In the genomic region with DNA sequence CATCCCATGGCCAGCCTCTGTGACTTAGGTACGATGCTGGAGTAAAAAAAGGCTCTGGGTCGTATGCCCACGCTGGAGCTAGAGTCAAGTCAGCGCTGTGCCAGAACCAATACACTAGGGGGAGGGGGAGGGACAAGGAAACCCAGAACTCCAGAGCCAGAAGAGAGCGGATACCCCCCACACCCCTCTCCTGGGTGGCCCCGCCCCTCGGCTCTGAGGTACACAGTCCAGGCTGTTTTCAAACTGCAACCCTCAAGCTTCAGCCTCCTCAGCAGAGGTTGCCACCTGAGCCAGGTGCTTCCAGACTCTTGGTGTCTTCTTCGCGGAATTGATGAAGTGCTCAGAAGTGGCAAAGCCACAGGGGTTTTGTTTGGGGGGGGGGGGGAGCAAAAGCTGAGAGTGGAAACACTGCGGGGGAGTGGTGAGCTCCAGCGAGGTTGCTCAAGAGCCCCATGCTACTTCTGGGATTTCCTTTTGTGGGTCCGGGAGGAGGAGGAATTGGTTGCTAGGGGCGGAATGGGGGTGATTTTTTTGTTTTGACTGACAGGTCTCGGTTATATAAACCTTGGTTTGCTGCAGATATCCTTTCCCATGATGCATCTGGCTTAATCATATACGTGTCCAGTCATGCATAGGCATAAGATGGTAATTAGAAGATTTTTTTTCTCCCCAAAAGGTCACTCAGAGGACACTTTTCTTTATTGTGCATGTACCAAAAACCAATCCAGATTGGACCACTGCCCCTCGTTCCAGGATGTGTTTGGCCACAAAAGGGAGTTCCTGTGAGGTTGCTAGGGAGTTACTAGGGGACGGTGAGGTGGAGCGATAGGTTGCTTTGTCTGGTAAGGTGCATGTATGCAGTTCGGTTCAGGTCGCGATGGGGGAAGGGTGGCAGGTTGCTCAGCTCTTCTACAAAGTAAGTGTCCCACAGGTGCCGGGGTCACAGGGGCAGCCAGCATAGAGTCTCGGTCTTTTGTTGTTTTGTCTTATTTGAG, we compare ENCODE assay signal across 13 mouse cellular contexts.
DNase-seq lines count a peak whose midpoint lies in the region; ATAC-seq and TF ChIP-seq lines count a peak whose summit lies in the region.
"Had no signal": no experiment of that assay in that cellular context is flagged by ENCODE, and none has a peak within 500 bp of the region (broad histone marks: within the 10 kb centered on the region; RNA-seq: fewer than 3 reads in every experiment).

No protein-coding gene starts in this region.

- H3K9ac ChIP-seq in heart, embryonic 14.5 days (ENCODE audit: low read length), result no peak overlapping the region
- H3K9ac ChIP-seq in heart, embryonic 11.5 days (ENCODE audit: low read depth, low read length), result no peak overlapping the region
- H3K9ac ChIP-seq in ES-E14 (ENCODE audit: insufficient read depth, low read depth, low read length, poor library complexity, severe bottlenecking), result no peak overlapping the region
- H3K9ac ChIP-seq: embryonic facial prominence, embryonic 13.5 days; forebrain, postnatal 0 days; liver, embryonic 15.5 days had no signal

- WGBS in heart, embryonic 14.5 days, result 61% methylated on average over 23 of the region's 23 CpGs
- 63% methylated on average over 23 of the region's 23 CpGs for WGBS in heart, embryonic 11.5 days (ENCODE audit: insufficient replicate concordance)

- H3K4me3 ChIP-seq in heart, embryonic 14.5 days (ENCODE audit: control insufficient read depth in 1 of 2, insufficient read depth in 1 of 2, low read depth in 1 of 2, low read length in 2 of 2), result no peak overlapping the region
- no peak overlapping the region for H3K4me3 ChIP-seq in heart, embryonic 11.5 days (ENCODE audit: low read depth, low read length)
- H3K4me3 ChIP-seq in ES-E14 (ENCODE audit: insufficient read depth in 1 of 2, low read depth in 1 of 2, low read length in 2 of 2, poor library complexity in 1 of 2, severe bottlenecking in 1 of 2), result peak overlapping the region in 1 of 2 experiments; percentile 33; a peak in 2 of 4 replicates
- H3K4me3 ChIP-seq: embryonic facial prominence, embryonic 13.5 days; liver, embryonic 15.5 days had no signal

- no peak overlapping the region for H3K27ac ChIP-seq in heart, embryonic 14.5 days (replicated peaks in 1 of 2; ENCODE audit: control insufficient read depth in 1 of 2, insufficient read depth in 1 of 2, low read depth in 2 of 2, low read length in 2 of 2)
- H3K27ac ChIP-seq in heart, embryonic 11.5 days (ENCODE audit: low read depth, low read length), result no peak overlapping the region
- H3K27ac ChIP-seq in ES-E14 (ENCODE audit: insufficient read depth, low read depth, low read length, poor library complexity, severe bottlenecking), result no peak overlapping the region
- H3K27ac ChIP-seq: embryonic facial prominence, embryonic 13.5 days; liver, embryonic 15.5 days had no signal

- no peaks in the 10 kb centered on the region for H3K4me1 ChIP-seq in heart, embryonic 14.5 days (ENCODE audit: control insufficient read depth in 2 of 2, insufficient read depth in 2 of 2, low read length in 2 of 2)
- H3K4me1 ChIP-seq in heart, embryonic 11.5 days (ENCODE audit: control insufficient read depth, insufficient read depth, low read length), result no peaks in the 10 kb centered on the region
- H3K4me1 ChIP-seq in ES-E14 (ENCODE audit: control insufficient read depth in 2 of 2, insufficient read depth in 2 of 2, low read length in 2 of 2, poor library complexity in 1 of 2), result peaks cover 0 to 7% of the 10 kb centered on the region in 2 experiments; a peak in 1 of 4 replicates
- H3K4me1 ChIP-seq: liver, embryonic 15.5 days had no signal

- H3K4me2 ChIP-seq in heart, embryonic 14.5 days (ENCODE audit: low read length), result no peak overlapping the region
- no peak overlapping the region for H3K4me2 ChIP-seq in heart, embryonic 11.5 days
- H3K4me2 ChIP-seq: embryonic facial prominence, embryonic 13.5 days; liver, embryonic 15.5 days had no signal

- ATAC-seq in heart, embryonic 14.5 days (ENCODE audit: insufficient number of reproducible peaks, insufficient read depth, low FRiP score, low read depth), result 0 out of 2 replicates have a peak, but pooled peaks have one; percentile 9
- ATAC-seq in heart, embryonic 11.5 days (replicated peaks; ENCODE audit: insufficient number of reproducible peaks, low FRiP score, low TSS enrichment), result no peak
- ATAC-seq: activated CD4-positive, CD25-positive, alpha-beta regulatory T cell, adult 4 months; forebrain, postnatal 0 days had no signal

- DNase-seq in left cerebral cortex, adult 18-20 months (ENCODE audit: low spot score in 2 of 2), result peak; percentile 9 to 23
- DNase-seq in left cerebral cortex, postnatal 4 days, result no peak
- peak; percentile 49 for DNase-seq in ES-E14 (ENCODE audit: low read depth, low spot score)
- DNase-seq in retina, postnatal 1 day, result peak; percentile 36
- no peak for DNase-seq in urinary bladder, adult 18-20 months (ENCODE audit: low spot score in 2 of 2)
- DNase-seq: cerebellum, adult 9-10 months; forebrain, postnatal 0 days; heart, adult 11 months had no signal

- intact Hi-C loops in left cerebral cortex, postnatal 4 days (cut with DNase I), result no loop called here

- in situ Hi-C loops in ES-E14 (cut with MboI; ENCODE audit: low sequenced_read_pairs in 2 of 2, unreplicated experiment in 2 of 2), result no loop called here

- H3K36me3 ChIP-seq in heart, embryonic 14.5 days (ENCODE audit: control insufficient read depth, insufficient read depth, low read length), result no peaks in the 10 kb centered on the region
- no peaks in the 10 kb centered on the region for H3K36me3 ChIP-seq in heart, embryonic 11.5 days (ENCODE audit: control insufficient read depth, insufficient read depth, low read length)
- no peaks in the 10 kb centered on the region for H3K36me3 ChIP-seq in ES-E14 (ENCODE audit: control insufficient read depth, insufficient read depth, low read length, poor library complexity, severe bottlenecking)
- H3K36me3 ChIP-seq: liver, embryonic 15.5 days had no signal

- H3K9me3 ChIP-seq in heart, embryonic 14.5 days (ENCODE audit: control insufficient read depth, low read length), result no peaks in the 10 kb centered on the region
- H3K9me3 ChIP-seq in heart, embryonic 11.5 days (replicated peaks; ENCODE audit: control insufficient read depth, low read length), result no peaks in the 10 kb centered on the region
- H3K9me3 ChIP-seq in ES-E14 (ENCODE audit: control insufficient read depth, insufficient read depth, low read depth, low read length), result no peaks in the 10 kb centered on the region
- H3K9me3 ChIP-seq: embryonic facial prominence, embryonic 13.5 days; liver, embryonic 15.5 days had no signal

- no peaks in the 10 kb centered on the region for H3K27me3 ChIP-seq in heart, embryonic 14.5 days (ENCODE audit: control insufficient read depth, insufficient read depth, low read length)
- H3K27me3 ChIP-seq in heart, embryonic 11.5 days (ENCODE audit: control insufficient read depth, insufficient read depth, low read length), result no peaks in the 10 kb centered on the region
- H3K27me3 ChIP-seq: embryonic facial prominence, embryonic 13.5 days; liver, embryonic 15.5 days had no signal

TF ChIP-seq in ES-E14, 5 proteins besides CTCF, POLR2A, EP300 and RAD21:
- TF ChIP-seq MAFK (IDR thresholded peaks at IDR 0.05; ENCODE audit: insufficient read depth, low read depth, low read length) (no peak), ZNF384 (IDR thresholded peaks at IDR 0.05; ENCODE audit: low read depth, low read length) (peak; percentile 79; the same call in 1 of the 2 replicates), HCFC1 (IDR thresholded peaks at IDR 0.05; ENCODE audit: borderline replicate concordance, insufficient read depth, low read length) (no peak), ZC3H11A (IDR thresholded peaks at IDR 0.05; ENCODE audit: borderline replicate concordance, low read depth, low read length) (no peak), CHD2 (IDR thresholded peaks at IDR 0.05; ENCODE audit: low read depth, low read length) (no peak)

Comparison
In these comparisons a context has a peak if more than half of its experiments do, and no peak if none do; other contexts are left out.
1. DNase-seq: peak in left cerebral cortex, adult 18-20 months (2 of 2), ES-E14 (single experiment) and retina, postnatal 1 day (single experiment); none in left cerebral cortex, postnatal 4 days (single experiment) and urinary bladder, adult 18-20 months (0 of 2).